Mouse (Mus musculus): Measurements from ENCODE around the gene Gm29609. TPM values are rescaled to one million over a fixed set of nuclear protein-coding genes. Genes with fewer than 3 reads are reported as not detected.

Gene Gm29609
- polyA plus RNA-seq, 1 experiment = 2.5 TPM

GRCm38 (mm10) chr5:31095711-31096480 lies 83.8 kb downstream of the Gm29609 start:
- H3K9me3 ChIP-seq (ENCODE audit: control insufficient read depth, low read length) = peaks cover 5% of the 10 kb centered on the region; the same call in 1 of the 2 replicates
- no peak overlapping the region for H3K4me3 ChIP-seq (replicated peaks)
- no peak for TF ChIP-seq GATA1 (IDR thresholded peaks at IDR 0.05; ENCODE audit: low read length)
- TF ChIP-seq TAL1 (IDR thresholded peaks at IDR 0.05; ENCODE audit: low read length) = no peak
- peaks cover 83% of the 10 kb centered on the region for H3K27me3 ChIP-seq (ENCODE audit: control insufficient read depth)
- no peaks in the 10 kb centered on the region for H3K36me3 ChIP-seq (ENCODE audit: control insufficient read depth)
- H3K4me1 ChIP-seq (ENCODE audit: control insufficient read depth) = peaks cover 5% of the 10 kb centered on the region

- Histone ChIP-seq H3K36me3 (ENCODE audit: control insufficient read depth) (no peaks in the 10 kb centered on the region), H3K27me3 (ENCODE audit: control insufficient read depth) (peaks cover 92% of the 10 kb centered on the region), H3K4me3 (replicated peaks) (no peak overlapping the region), H3K4me1 (ENCODE audit: control insufficient read depth) (peaks cover 5% of the 10 kb centered on the region), H3K9me3 (ENCODE audit: control insufficient read depth, low read length) (peaks cover 5% of the 10 kb centered on the region; the same call in 1 of the 2 replicates)
- TF ChIP-seq TAL1 (IDR thresholded peaks at IDR 0.05; ENCODE audit: low read length) (no peak), GATA1 (IDR thresholded peaks at IDR 0.05; ENCODE audit: low read length) (no peak)
Observed at GRCm38 (mm10) chr5:31094799-31095691, 84.7 kb downstream of the Gm29609 start.

Other genes with a start within 250 kb of the Gm29609 start
- not detected in 2 replicates for gene Cgref1, start 234.3 kb downstream of the Gm29609 start, polyA plus RNA-seq (2012)
- gene Preb, start 219.6 kb downstream of the Gm29609 start, polyA plus RNA-seq (2012) = 4.6 and 5.1 TPM in 2 replicates
- gene Tcf23, start 211.2 kb downstream of the Gm29609 start, polyA plus RNA-seq (2012) = not detected in 2 replicates
- 0.81 and 1.6 TPM in 2 replicates for gene Atraid, start 131.6 kb downstream of the Gm29609 start, polyA plus RNA-seq (2012)
- 0.07 and 0.13 TPM in 2 replicates for gene Slc5a6, start 131.0 kb downstream of the Gm29609 start, polyA plus RNA-seq (2012)
- gene Cad, start 125.1 kb downstream of the Gm29609 start, polyA plus RNA-seq (2012) = 14.6 and 19.9 TPM in 2 replicates
- not detected in 2 replicates for gene Dnajc5g, start 73.6 kb downstream of the Gm29609 start, polyA plus RNA-seq (2012)
- not detected in 2 replicates for gene Slc30a3, start 71.7 kb downstream of the Gm29609 start, polyA plus RNA-seq (2012)
- gene Trim54, start 63.2 kb downstream of the Gm29609 start, polyA plus RNA-seq (2012) = not detected in 2 replicates
- gene Ucn, start 41.1 kb downstream of the Gm29609 start, polyA plus RNA-seq (2012) = not detected in 2 replicates
- gene Mpv17, start 25.7 kb downstream of the Gm29609 start, polyA plus RNA-seq (2012) = 0.14 and 0.38 TPM in 2 replicates
- 4.0 and 4.9 TPM in 2 replicates for gene Gtf3c2, start 233 bp upstream of the Gm29609 start, polyA plus RNA-seq (2012)
- gene Snx17, start 13.3 kb upstream of the Gm29609 start, polyA plus RNA-seq (2012) = 2.7 and 2.9 TPM in 2 replicates
- 32.5 and 34.0 TPM in 2 replicates for gene Eif2b4, start 13.5 kb upstream of the Gm29609 start, polyA plus RNA-seq (2012)
- gene Zfp513, start 22.4 kb upstream of the Gm29609 start, polyA plus RNA-seq (2012) = 2.5 TPM in 2 replicates
- 31.4 and 40.0 TPM in 2 replicates for gene Ppm1g, start 40.8 kb upstream of the Gm29609 start, polyA plus RNA-seq (2012)
- 2.3 and 2.6 TPM in 2 replicates for gene Nrbp1, start 61.0 kb upstream of the Gm29609 start, polyA plus RNA-seq (2012)
- not detected in 2 replicates for gene Gm9970, start 61.3 kb upstream of the Gm29609 start, polyA plus RNA-seq (2012)
- gene Krtcap3, start 71.8 kb upstream of the Gm29609 start, polyA plus RNA-seq (2012) = 0.06 and 0.14 TPM in 2 replicates
- 0.30 and 0.43 TPM in 2 replicates for gene Ift172, start 111.2 kb upstream of the Gm29609 start, polyA plus RNA-seq (2012)
- gene Fndc4, start 116.2 kb upstream of the Gm29609 start, polyA plus RNA-seq (2012) = 0.17 TPM in 1 of 2 replicates, not detected in the other
- gene Gckr, start 117.5 kb upstream of the Gm29609 start, polyA plus RNA-seq (2012) = not detected in 2 replicates

Measured in erythroblast, embryonic 14.5 days (primary cell).